Mouse (Mus musculus): ENCODE data around the gene Rsg1. TPM values are rescaled to one million over a fixed set of nuclear protein-coding genes. Genes with fewer than 3 reads are reported as not detected.
A peak's percentile ranks its signal among the peaks of the same experiment; 100 is the strongest.

Rsg1 gene
- polyA plus RNA-seq, 1 experiment = 1.6 TPM

DNA sequence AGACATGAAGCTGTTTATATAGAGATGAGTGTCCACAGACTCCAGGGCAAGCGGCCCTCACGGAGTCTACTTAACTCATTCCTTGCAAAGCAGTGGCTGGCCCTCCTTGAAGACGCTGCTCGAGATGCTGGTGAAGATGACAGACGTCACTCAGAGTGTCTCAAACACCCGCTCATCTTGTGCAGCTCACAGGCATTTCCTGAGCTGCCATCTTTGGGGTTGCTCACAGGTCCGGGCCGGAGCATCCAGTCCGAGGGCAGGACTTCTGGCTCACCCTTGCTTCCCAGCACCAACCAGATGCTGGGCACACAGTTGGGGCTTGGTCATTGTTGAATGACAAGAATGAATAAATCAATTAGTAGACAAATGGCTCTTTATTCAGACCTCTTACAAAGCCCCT is 864 bp upstream of the Rsg1 start:
- H3ac ChIP-seq (ENCODE audit: control insufficient read depth, insufficient read length, low read depth) = no peak overlapping the region
- H3K79me2 ChIP-seq (ENCODE audit: control insufficient read depth, insufficient read depth) = no peaks in the 10 kb centered on the region
- H3K27me3 ChIP-seq (ENCODE audit: control insufficient read depth, insufficient read depth, insufficient read length) = no peaks in the 10 kb centered on the region
- H3K4me3 ChIP-seq (ENCODE audit: insufficient read depth, poor library complexity, severe bottlenecking) = no peak overlapping the region
- H3K36me3 ChIP-seq (ENCODE audit: control insufficient read depth, insufficient read depth) = no peaks in the 10 kb centered on the region
- no peaks in the 10 kb centered on the region for H3K79me3 ChIP-seq (ENCODE audit: low read depth)
- TF ChIP-seq FOSL1 (IDR thresholded peaks at IDR 0.05; ENCODE audit: insufficient read depth, low read length, poor library complexity, severe bottlenecking) (no peak), MYOG (IDR thresholded peaks at IDR 0.05; ENCODE audit: control insufficient read depth, extremely low read depth, insufficient read length) (no peak), MAX (IDR thresholded peaks at IDR 0.05) (no peak), MYOD1 (IDR thresholded peaks at IDR 0.05; ENCODE audit: control insufficient read depth, insufficient read length, low read depth) (no peak), USF1 (IDR thresholded peaks at IDR 0.05; ENCODE audit: low read depth) (no peak)

- no peaks in the 10 kb centered on the region for H3K27me3 ChIP-seq (ENCODE audit: control insufficient read depth, insufficient read depth, insufficient read length)
- peak overlapping the region; percentile 35 for H3K4me3 ChIP-seq (ENCODE audit: insufficient read depth, poor library complexity, severe bottlenecking)
- H3K36me3 ChIP-seq (ENCODE audit: control insufficient read depth, insufficient read depth) = no peaks in the 10 kb centered on the region
- no peaks in the 10 kb centered on the region for H3K79me2 ChIP-seq (ENCODE audit: control insufficient read depth, insufficient read depth)
- no peaks in the 10 kb centered on the region for H3K79me3 ChIP-seq (ENCODE audit: low read depth)
- H3ac ChIP-seq (ENCODE audit: control insufficient read depth, insufficient read length, low read depth) = no peak overlapping the region
- TF ChIP-seq CTCF (IDR thresholded peaks at IDR 0.05; ENCODE audit: control insufficient read depth, insufficient read depth, insufficient read length) = no peak
- no peak for TF ChIP-seq MYOD1 (IDR thresholded peaks at IDR 0.05; ENCODE audit: control insufficient read depth, insufficient read length, low read depth)
These were observed 414 bp upstream of the Rsg1 start for GRCm38 (mm10) chr4:141213342-141213741.

DNA sequence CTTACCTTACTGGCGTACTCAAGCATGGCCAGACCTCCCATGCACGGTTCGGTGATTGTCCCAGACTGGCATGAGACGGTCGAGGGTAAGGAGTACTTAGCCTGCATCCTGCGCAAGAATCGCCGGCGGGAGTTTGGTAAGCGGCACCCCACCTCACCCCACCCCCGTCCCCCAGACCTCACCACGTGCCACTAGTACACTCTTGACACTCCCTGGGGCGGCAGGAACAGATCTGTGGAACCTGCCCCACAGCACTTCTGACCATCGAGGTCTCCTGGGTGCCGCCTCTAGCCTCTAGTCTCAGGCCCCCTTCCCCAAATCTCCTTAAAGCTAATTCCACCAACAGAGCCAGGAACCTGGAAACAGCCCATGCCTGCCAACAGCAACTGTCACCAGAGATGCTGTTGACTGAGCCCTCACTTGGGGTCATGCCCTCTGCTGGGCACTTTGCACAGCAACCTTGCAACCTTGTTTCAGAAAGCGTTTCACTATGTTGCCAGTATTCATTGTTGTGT is 638 bp downstream of the Rsg1 start:
- H3K27me3 ChIP-seq (ENCODE audit: control insufficient read depth, insufficient read depth, insufficient read length) = no peaks in the 10 kb centered on the region
- H3K36me3 ChIP-seq (ENCODE audit: control insufficient read depth, insufficient read depth) = no peaks in the 10 kb centered on the region
- no peaks in the 10 kb centered on the region for H3K79me2 ChIP-seq (ENCODE audit: control insufficient read depth, insufficient read depth)
- no peaks in the 10 kb centered on the region for H3K79me3 ChIP-seq (ENCODE audit: low read depth)
- peak overlapping the region; percentile 45 for H3ac ChIP-seq (ENCODE audit: control insufficient read depth, insufficient read length, low read depth)
- TF ChIP-seq MYOG (IDR thresholded peaks at IDR 0.05; ENCODE audit: control insufficient read depth, extremely low read depth, insufficient read length) (no peak), CTCF (IDR thresholded peaks at IDR 0.05; ENCODE audit: control insufficient read depth, insufficient read depth, insufficient read length) (peak; percentile 59), CEBPB (IDR thresholded peaks at IDR 0.05; ENCODE audit: low read depth) (no peak), MYOD1 (IDR thresholded peaks at IDR 0.05; ENCODE audit: control insufficient read depth, insufficient read length, low read depth) (no peak), USF1 (IDR thresholded peaks at IDR 0.05; ENCODE audit: low read depth) (no peak), MAX (IDR thresholded peaks at IDR 0.05) (peak; percentile 66)
- peak overlapping the region; percentile 35 for H3K4me3 ChIP-seq (ENCODE audit: insufficient read depth, poor library complexity, severe bottlenecking)

DNA sequence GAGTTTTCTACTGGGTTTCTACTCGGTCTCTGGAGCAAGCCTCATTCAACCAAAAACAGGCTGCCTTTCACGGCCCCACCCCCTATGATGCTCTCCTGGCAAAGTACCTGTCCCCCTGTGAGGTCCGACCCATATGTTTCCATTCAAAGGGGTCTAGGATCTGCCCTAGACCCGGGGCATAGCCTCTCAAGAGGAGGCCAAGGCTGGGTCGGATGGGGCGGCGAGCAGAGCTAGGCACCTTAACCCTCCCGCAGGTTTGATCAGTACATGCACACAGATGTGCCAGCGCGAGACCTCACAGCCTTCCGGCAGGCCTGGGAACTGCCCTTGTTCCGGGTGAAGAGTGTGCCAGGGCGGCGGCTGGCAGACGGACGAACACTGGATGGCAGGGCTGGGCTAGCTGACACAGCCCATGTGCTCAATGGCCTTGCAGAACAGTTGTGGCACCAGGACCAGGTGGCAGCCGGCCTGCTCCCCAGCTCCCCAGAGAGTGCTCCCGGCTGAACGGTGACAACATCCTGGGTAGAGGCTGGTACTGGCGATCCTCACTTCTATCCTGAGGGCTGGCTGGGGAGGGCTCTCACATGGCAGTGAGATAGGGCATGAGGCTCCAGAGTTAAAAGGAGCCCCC is 5.9 kb downstream of the Rsg1 start:
- H3K36me3 ChIP-seq (ENCODE audit: control insufficient read depth, insufficient read depth) = no peaks in the 10 kb centered on the region
- no peaks in the 10 kb centered on the region for H3K79me3 ChIP-seq (ENCODE audit: low read depth)
- no peak overlapping the region for H3ac ChIP-seq (ENCODE audit: control insufficient read depth, insufficient read length, low read depth)
- H3K79me2 ChIP-seq (ENCODE audit: control insufficient read depth, insufficient read depth) = no peaks in the 10 kb centered on the region
- no peak overlapping the region for H3K4me3 ChIP-seq (ENCODE audit: insufficient read depth, poor library complexity, severe bottlenecking)
- TF ChIP-seq USF1 (IDR thresholded peaks at IDR 0.05; ENCODE audit: low read depth) = no peak
- no peak for TF ChIP-seq MAX (IDR thresholded peaks at IDR 0.05)
- no peak for TF ChIP-seq FOSL1 (IDR thresholded peaks at IDR 0.05; ENCODE audit: insufficient read depth, low read length, poor library complexity, severe bottlenecking)
- TF ChIP-seq MYOG (IDR thresholded peaks at IDR 0.05; ENCODE audit: control insufficient read depth, extremely low read depth, insufficient read length) = no peak
- no peak for TF ChIP-seq CTCF (IDR thresholded peaks at IDR 0.05; ENCODE audit: control insufficient read depth, insufficient read depth, insufficient read length)
- TF ChIP-seq CEBPB (IDR thresholded peaks at IDR 0.05; ENCODE audit: low read depth) = no peak
- no peak for TF ChIP-seq MYOD1 (IDR thresholded peaks at IDR 0.05; ENCODE audit: control insufficient read depth, insufficient read length, low read depth)
- H3K27me3 ChIP-seq (ENCODE audit: control insufficient read depth, insufficient read depth, insufficient read length) = no peaks in the 10 kb centered on the region

DNA sequence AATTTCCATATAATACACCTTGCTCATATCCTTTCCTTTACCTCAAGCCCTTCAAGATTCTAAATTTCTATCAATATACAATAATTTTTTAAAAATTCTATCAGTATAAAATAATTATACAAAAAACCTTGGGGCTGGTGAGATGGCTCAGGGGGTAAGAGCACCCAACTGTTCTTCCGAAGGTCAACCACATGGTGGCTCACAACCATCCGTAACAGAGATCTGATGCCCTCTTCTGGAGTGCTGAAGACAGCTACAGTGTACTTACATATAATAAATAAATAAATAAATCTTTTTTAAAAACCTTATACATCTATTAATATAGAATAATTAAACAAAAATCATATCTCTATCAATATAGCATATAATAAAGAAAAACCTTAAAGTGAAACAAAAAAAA is 8.1 kb downstream of the Rsg1 start:
- H3K79me2 ChIP-seq (ENCODE audit: control insufficient read depth, insufficient read depth) = no peaks in the 10 kb centered on the region
- TF ChIP-seq CEBPB (IDR thresholded peaks at IDR 0.05; ENCODE audit: low read depth) = no peak
- no peak for TF ChIP-seq MAX (IDR thresholded peaks at IDR 0.05)
- TF ChIP-seq USF1 (IDR thresholded peaks at IDR 0.05; ENCODE audit: low read depth) = no peak
- TF ChIP-seq MYOD1 (IDR thresholded peaks at IDR 0.05; ENCODE audit: control insufficient read depth, insufficient read length, low read depth) = no peak
- no peak for TF ChIP-seq FOSL1 (IDR thresholded peaks at IDR 0.05; ENCODE audit: insufficient read depth, low read length, poor library complexity, severe bottlenecking)
- no peak for TF ChIP-seq MYOG (IDR thresholded peaks at IDR 0.05; ENCODE audit: control insufficient read depth, extremely low read depth, insufficient read length)
- TF ChIP-seq CTCF (IDR thresholded peaks at IDR 0.05; ENCODE audit: control insufficient read depth, insufficient read depth, insufficient read length) = no peak
- H3K4me3 ChIP-seq (ENCODE audit: insufficient read depth, poor library complexity, severe bottlenecking) = no peak overlapping the region
- H3ac ChIP-seq (ENCODE audit: control insufficient read depth, insufficient read length, low read depth) = no peak overlapping the region
- no peaks in the 10 kb centered on the region for H3K36me3 ChIP-seq (ENCODE audit: control insufficient read depth, insufficient read depth)
- H3K79me3 ChIP-seq (ENCODE audit: low read depth) = no peaks in the 10 kb centered on the region
- H3K27me3 ChIP-seq (ENCODE audit: control insufficient read depth, insufficient read depth, insufficient read length) = no peaks in the 10 kb centered on the region

- H3K79me3 ChIP-seq (ENCODE audit: low read depth) = no peaks in the 10 kb centered on the region
- H3ac ChIP-seq (ENCODE audit: control insufficient read depth, insufficient read length, low read depth) = no peak overlapping the region
- no peaks in the 10 kb centered on the region for H3K27me3 ChIP-seq (ENCODE audit: control insufficient read depth, insufficient read depth, insufficient read length)
- no peaks in the 10 kb centered on the region for H3K36me3 ChIP-seq (ENCODE audit: control insufficient read depth, insufficient read depth)
- TF ChIP-seq CTCF (IDR thresholded peaks at IDR 0.05; ENCODE audit: control insufficient read depth, insufficient read depth, insufficient read length) (no peak), FOSL1 (IDR thresholded peaks at IDR 0.05; ENCODE audit: insufficient read depth, low read length, poor library complexity, severe bottlenecking) (no peak), MYOD1 (IDR thresholded peaks at IDR 0.05; ENCODE audit: control insufficient read depth, insufficient read length, low read depth) (no peak), MAX (IDR thresholded peaks at IDR 0.05) (no peak), USF1 (IDR thresholded peaks at IDR 0.05; ENCODE audit: low read depth) (no peak), MYOG (IDR thresholded peaks at IDR 0.05; ENCODE audit: control insufficient read depth, extremely low read depth, insufficient read length) (no peak), CEBPB (IDR thresholded peaks at IDR 0.05; ENCODE audit: low read depth) (no peak)
- no peak overlapping the region for H3K4me3 ChIP-seq (ENCODE audit: insufficient read depth, poor library complexity, severe bottlenecking)
- H3K79me2 ChIP-seq (ENCODE audit: control insufficient read depth, insufficient read depth) = no peaks in the 10 kb centered on the region
These were observed 9.0 kb downstream of the Rsg1 start for GRCm38 (mm10) chr4:141222752-141223151.
